Mouse (Mus musculus) bone marrow macrophage, adult 2 months (primary cell): Measurements from ENCODE around the gene Mrpl4. TPM values are rescaled to one million over a fixed set of nuclear protein-coding genes. Genes with fewer than 3 reads are reported as not detected.
"Not testable (repeated sequence)": the region's sequence is repeated elsewhere in the genome, so short reads cannot be mapped to it uniquely, and the experiment has no call there.

Experiments used
- H3K27ac ChIP-seq: 2 replicates; pipeline ENCODE4 v1.5.1; 2012; ENCODE audit warnings: low read depth, low read length; ENCODE audit not compliant: insufficient read depth
- H3K4me1 ChIP-seq: 2 replicates; pipeline ENCODE4 v1.6.1; 2012; ENCODE audit warnings: low read length; ENCODE audit not compliant: control insufficient read depth, insufficient read depth
- H3K4me3 ChIP-seq: 2 replicates; pipeline ENCODE4 v1.5.1; 2012; ENCODE audit warnings: mild to moderate bottlenecking, low read length, moderate library complexity; ENCODE audit not compliant: insufficient read depth
- CTCF ChIP-seq: IDR thresholded peaks from 2 replicates; pipeline ENCODE4 v1.5.1; 2012; ENCODE audit warnings: low read depth, mild to moderate bottlenecking, low read length, moderate library complexity
- POLR2A ChIP-seq: IDR thresholded peaks from 2 replicates; pipeline ENCODE4 v1.6.1; 2012; ENCODE audit warnings: mild to moderate bottlenecking, low read depth, low read length, borderline replicate concordance
- polyA plus RNA-seq: library from polyadenylated mRNA; stranded (reverse); fragments of >200 nt; gene quantifications from 2 replicates; pipeline ENCODE4 v1.2.4, GENCODE M21; 2012; ENCODE audit not compliant: missing spikeins, insufficient read depth, insufficient read length

The Mrpl4 gene
- polyA plus RNA-seq, 1 experiment, result 52.7 TPM

GRCm38 (mm10) chr9:21035586-21035985, 33.0 kb downstream of the Mrpl4 start:
- Histone ChIP-seq H3K27ac (no peak overlapping the region), H3K4me3 (no peak overlapping the region), H3K4me1 (peaks cover 6% of the 10 kb centered on the region)
- TF ChIP-seq CTCF (no peak), POLR2A (no peak)

- Histone ChIP-seq H3K4me1 (peaks cover 10% of the 10 kb centered on the region), H3K4me3 (no peak overlapping the region), H3K27ac (no peak overlapping the region)
- TF ChIP-seq CTCF (no peak), POLR2A (no peak)
Observed at GRCm38 (mm10) chr9:21036161-21036560, 33.6 kb downstream of the Mrpl4 start.

GRCm38 (mm10) chr9:21036666-21037065, 34.1 kb downstream of the Mrpl4 start:
- H3K27ac ChIP-seq, result no peak overlapping the region
- TF ChIP-seq POLR2A (no peak), CTCF (no peak)
- no peak overlapping the region for H3K4me3 ChIP-seq
- H3K4me1 ChIP-seq, result peaks cover 14% of the 10 kb centered on the region

GRCm38 (mm10) chr9:21037481-21037891, 34.9 kb downstream of the Mrpl4 start:
- H3K27ac ChIP-seq, result no peak overlapping the region
- peaks cover 15% of the 10 kb centered on the region for H3K4me1 ChIP-seq
- no peak for TF ChIP-seq CTCF
- TF ChIP-seq POLR2A, result no peak
- H3K4me3 ChIP-seq, result no peak overlapping the region

GRCm38 (mm10) chr9:21039779-21040178, 37.2 kb downstream of the Mrpl4 start:
- peaks cover 15% of the 10 kb centered on the region for H3K4me1 ChIP-seq
- H3K4me3 ChIP-seq, result no peak overlapping the region
- no peak for TF ChIP-seq CTCF
- no peak for TF ChIP-seq POLR2A
- H3K27ac ChIP-seq, result no peak overlapping the region

GRCm38 (mm10) chr9:21041308-21041707, 38.8 kb downstream of the Mrpl4 start:
- H3K4me3 ChIP-seq, result no peak overlapping the region
- H3K4me1 ChIP-seq, result peaks cover 15% of the 10 kb centered on the region
- no peak for TF ChIP-seq CTCF
- no peak for TF ChIP-seq POLR2A
- no peak overlapping the region for H3K27ac ChIP-seq

- no peak overlapping the region for H3K4me3 ChIP-seq
- TF ChIP-seq CTCF, result no peak
- no peak for TF ChIP-seq POLR2A
- H3K4me1 ChIP-seq, result peaks cover 15% of the 10 kb centered on the region
- H3K27ac ChIP-seq, result no peak overlapping the region
Observed at GRCm38 (mm10) chr9:21043563-21043962, 41.0 kb downstream of the Mrpl4 start.

GRCm38 (mm10) chr9:21044785-21045184, 42.2 kb downstream of the Mrpl4 start:
- peaks cover 15% of the 10 kb centered on the region for H3K4me1 ChIP-seq
- not testable (repeated sequence) for H3K27ac ChIP-seq, H3K4me3 ChIP-seq

- Histone ChIP-seq H3K4me3 (no peak overlapping the region), H3K4me1 (peaks cover 12% of the 10 kb centered on the region), H3K27ac (no peak overlapping the region)
- TF ChIP-seq POLR2A (no peak), CTCF (no peak)
Observed at GRCm38 (mm10) chr9:21045235-21045634, 42.7 kb downstream of the Mrpl4 start.

GRCm38 (mm10) chr9:21051578-21051977, 49.0 kb downstream of the Mrpl4 start:
- TF ChIP-seq CTCF (no peak), POLR2A (no peak)
- Histone ChIP-seq H3K4me3 (no peak overlapping the region), H3K4me1 (no peaks in the 10 kb centered on the region), H3K27ac (no peak overlapping the region)

Other genes starting within 250 kb of the Mrpl4 start
- 0.15 and 0.31 TPM in 2 replicates for gene Col5a3, start 187.7 kb upstream of the Mrpl4 start, polyA plus RNA-seq
- not detected in 2 replicates for gene Rdh8, start 184.2 kb upstream of the Mrpl4 start, polyA plus RNA-seq
- 19.9 and 23.5 TPM in 2 replicates for gene A230050P20Rik, start 134.1 kb upstream of the Mrpl4 start, polyA plus RNA-seq
- 1.4 and 1.7 TPM in 2 replicates for gene Angptl6, start 123.0 kb upstream of the Mrpl4 start, polyA plus RNA-seq
- gene Ppan, start 114.6 kb upstream of the Mrpl4 start, polyA plus RNA-seq, result 9.2 and 11.9 TPM in 2 replicates
- gene Eif3g, start 104.1 kb upstream of the Mrpl4 start, polyA plus RNA-seq, result 65.4 and 71.5 TPM in 2 replicates
- gene Dnmt1, start 42.9 kb upstream of the Mrpl4 start, polyA plus RNA-seq, result 53.0 and 54.5 TPM in 2 replicates
- gene S1pr2, start 26.0 kb upstream of the Mrpl4 start, polyA plus RNA-seq, result 46.5 and 48.2 TPM in 2 replicates
- 67.4 and 79.0 TPM in 2 replicates for gene Icam1, start 13.2 kb downstream of the Mrpl4 start, polyA plus RNA-seq
- not detected in 2 replicates for gene Icam4, start 26.6 kb downstream of the Mrpl4 start, polyA plus RNA-seq
- gene Icam5, start 29.3 kb downstream of the Mrpl4 start, polyA plus RNA-seq, result 0.31 TPM in 1 of 2 replicates, not detected in the other
- gene Zglp1, start 64.4 kb downstream of the Mrpl4 start, polyA plus RNA-seq, result not detected in 2 replicates
- not detected in 2 replicates for gene Gm49373, start 70.4 kb downstream of the Mrpl4 start, polyA plus RNA-seq
- gene Fdx1l, start 70.9 kb downstream of the Mrpl4 start, polyA plus RNA-seq, result 24.8 and 32.1 TPM in 2 replicates
- 0.56 and 1.3 TPM in 2 replicates for gene Gm38431, start 89.3 kb downstream of the Mrpl4 start, polyA plus RNA-seq
- 31.2 and 35.4 TPM in 2 replicates for gene Raver1, start 89.3 kb downstream of the Mrpl4 start, polyA plus RNA-seq
- gene Tyk2, start 128.5 kb downstream of the Mrpl4 start, polyA plus RNA-seq, result 46.3 and 47.1 TPM in 2 replicates
- gene Cdc37, start 147.2 kb downstream of the Mrpl4 start, polyA plus RNA-seq, result 104 and 110 TPM in 2 replicates
- 13.2 and 14.2 TPM in 2 replicates for gene Pde4a, start 163.0 kb downstream of the Mrpl4 start, polyA plus RNA-seq
- 34.9 and 36.4 TPM in 2 replicates for gene Keap1, start 236.6 kb downstream of the Mrpl4 start, polyA plus RNA-seq
- gene S1pr5, start 245.7 kb downstream of the Mrpl4 start, polyA plus RNA-seq, result not detected in 2 replicates